Mouse (Mus musculus) kidney, postnatal 10 days (tissue): ENCODE measurements at regions not wholly inside any gene's neighbourhood (a gene's known extent, or its start where the extent isn't known, plus 50 kb on each side); places are given as distances from the start of the nearest gene placed in this dataset.

Experiments used
- DNase-seq: peaks from one replicate; pipeline ENCODE4 v3.0.0; 2021; ENCODE audit warnings: mixed read lengths

DNA sequence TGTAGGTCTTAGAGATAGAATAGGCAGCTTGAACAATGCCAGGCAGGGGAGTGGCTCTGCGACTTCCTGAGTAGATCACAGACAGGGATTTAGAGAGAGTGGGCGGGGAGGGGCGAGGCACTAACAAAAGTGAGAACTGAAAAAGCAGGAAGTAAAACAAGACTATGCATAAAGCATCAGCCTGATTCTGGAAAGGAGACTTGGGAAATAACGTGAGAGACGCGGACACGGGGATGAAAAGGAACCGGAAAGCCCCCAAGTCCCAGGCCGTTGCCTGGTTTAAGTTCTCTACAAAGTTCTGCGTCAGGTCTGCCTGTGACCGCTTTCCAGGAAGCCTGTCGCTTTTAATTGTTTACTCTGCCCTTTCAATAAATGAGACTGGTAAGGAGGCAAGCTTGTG is 86.3 kb downstream of the D16Ertd472e start:
- peak; percentile 63 for DNase-seq

DNA sequence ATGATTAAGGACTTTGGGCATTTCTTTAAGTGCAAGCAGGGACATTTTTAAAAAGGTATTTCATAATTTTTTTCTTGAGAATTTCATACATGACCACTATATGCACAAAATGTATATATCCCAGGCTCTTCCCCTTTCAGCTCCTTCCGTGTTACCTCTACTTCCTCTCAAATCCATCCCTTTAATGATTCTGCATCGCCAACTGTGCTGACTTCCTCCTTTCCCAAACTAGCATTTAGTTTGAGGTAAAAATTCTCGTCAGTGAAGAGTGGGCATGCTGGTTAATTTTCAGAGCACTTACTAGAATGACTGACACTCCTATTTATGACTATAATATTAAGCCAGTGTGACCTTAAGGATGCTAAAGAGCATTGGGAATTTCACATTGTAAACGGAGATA is 86.9 kb downstream of the D16Ertd472e start:
- no peak for DNase-seq

DNA sequence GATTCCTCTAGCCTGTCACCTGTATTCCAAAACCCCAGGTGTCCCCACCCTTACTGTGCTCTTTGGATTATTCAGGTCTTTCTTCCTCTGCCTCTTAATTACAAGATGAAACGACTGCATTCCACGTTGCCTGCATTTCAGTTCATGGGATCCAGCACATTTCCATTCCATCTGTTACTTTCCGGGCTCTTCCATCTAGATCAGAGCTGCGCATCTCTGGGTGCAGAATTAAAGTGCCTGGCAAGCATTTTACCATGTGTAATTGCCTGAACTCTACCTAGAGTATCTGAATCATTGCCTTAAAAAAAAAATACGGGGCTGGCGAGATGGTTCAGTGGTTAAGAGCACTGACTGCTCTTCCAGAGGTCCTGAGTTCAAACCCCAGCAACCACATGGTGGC is 90.0 kb downstream of the D16Ertd472e start:
- DNase-seq = no peak

DNA sequence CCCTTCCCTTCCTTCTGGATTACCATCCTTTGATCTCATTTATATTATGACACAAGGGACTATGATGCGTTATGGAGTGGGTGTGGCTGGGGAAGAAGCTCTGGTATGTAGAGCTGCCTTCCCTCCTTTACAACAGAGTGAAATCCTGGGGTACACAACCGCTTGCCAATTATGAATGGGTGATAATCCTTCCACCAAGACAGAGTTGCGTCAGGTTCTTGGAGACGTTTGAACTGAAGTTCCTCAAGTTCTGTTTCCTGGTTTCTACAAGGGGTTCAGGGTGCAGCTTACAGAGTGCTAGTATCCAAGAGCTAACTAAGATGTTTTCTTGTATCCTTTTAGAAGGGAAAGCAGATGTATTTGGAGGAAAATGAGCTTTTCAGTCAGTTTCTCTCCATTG is 92.2 kb downstream of the D16Ertd472e start:
- DNase-seq = no peak

DNA sequence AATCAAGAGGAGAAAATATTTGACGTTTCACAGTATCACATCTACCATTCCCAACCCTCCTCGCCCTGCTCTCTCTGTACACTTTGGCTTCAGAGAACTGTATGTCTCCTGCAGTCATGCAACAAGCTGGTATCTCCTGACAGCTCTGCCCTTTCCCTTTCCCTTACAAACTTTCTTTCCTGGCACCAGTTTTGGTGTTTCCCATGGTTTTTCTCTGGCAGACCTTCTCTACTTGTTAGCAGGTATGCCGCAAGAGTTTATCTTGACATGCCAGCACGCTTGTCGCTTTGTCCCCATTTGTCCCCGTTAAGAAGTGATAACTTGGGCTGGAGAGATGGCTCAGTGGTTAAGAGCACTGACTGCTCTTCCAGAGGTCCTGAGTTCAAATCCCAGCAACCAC is 94.9 kb downstream of the D16Ertd472e start:
- DNase-seq = no peak

- DNase-seq = no peak
Observed at GRCm38 (mm10) chr16:78481065-78481464, 95.4 kb downstream of the D16Ertd472e start.

DNA sequence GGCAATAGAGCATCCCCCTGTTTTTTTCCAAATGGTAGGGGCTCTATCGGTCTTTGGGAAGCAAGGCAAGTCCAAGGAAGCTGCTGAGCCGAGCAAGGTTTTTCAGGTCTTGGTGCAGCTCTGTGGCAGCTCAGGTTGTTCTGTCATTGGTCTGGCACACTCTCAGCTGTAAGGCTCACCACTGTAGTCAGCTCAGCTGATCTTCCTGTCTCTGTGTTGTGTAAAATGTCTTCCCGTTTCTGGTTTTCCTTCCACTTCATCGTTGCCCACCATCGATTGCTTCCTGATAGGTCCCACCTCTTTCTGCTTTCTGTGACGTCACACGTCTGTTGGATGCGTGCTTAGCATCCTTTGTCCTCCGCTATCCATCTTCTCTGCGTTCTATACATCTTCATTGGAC is 96.2 kb downstream of the D16Ertd472e start:
- no peak for DNase-seq

- no peak for DNase-seq
Observed at GRCm38 (mm10) chr16:78473456-78473855, 96.5 kb upstream of the Btg3 start.

GRCm38 (mm10) chr16:78459996-78460395 is 83.0 kb upstream of the Btg3 start:
- no peak for DNase-seq

DNA sequence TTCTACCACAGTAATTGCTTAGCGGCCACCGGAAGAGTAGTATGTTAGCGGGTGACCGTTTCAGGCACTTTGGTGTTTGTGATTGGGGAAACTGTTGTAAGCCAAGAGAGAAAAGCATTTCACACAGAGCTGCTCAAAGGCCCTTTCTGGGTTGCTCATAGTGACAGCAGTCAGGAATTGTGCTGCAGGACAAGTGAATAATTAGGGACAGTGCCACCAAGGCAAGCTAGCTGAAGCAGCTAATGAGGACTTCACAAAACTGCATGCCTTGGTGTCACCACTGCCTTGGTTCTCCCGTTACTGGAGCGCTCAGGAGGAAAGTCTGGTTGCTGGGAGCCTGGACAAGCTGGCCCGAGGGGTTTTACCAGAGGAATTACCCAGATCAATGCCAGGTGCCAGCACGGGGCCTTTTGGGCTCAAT is 80.7 kb upstream of the Btg3 start:
- no peak for DNase-seq

- peak; percentile 20 for DNase-seq
Observed at GRCm38 (mm10) chr16:78456345-78456744, 79.4 kb upstream of the Btg3 start.

DNA sequence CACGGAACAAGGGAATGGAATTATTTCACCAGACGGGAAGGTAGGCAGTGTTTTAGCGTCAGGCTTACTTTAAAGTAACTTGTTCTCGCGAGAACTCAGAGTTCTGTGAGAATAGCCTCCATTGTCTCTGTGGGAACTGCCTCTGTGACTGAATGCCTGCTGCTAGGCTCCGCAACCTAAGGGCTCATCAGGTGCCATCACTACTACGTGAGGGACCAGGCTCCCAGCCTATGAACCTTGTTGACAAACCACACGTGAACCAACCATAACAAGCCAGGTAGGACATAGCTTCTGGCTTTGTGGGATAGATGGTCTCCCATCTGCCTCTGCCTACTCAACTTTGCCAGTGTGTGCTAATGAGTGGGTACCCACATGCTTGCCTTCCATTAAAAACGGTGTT is 77.5 kb upstream of the Btg3 start:
- no peak for DNase-seq

DNA sequence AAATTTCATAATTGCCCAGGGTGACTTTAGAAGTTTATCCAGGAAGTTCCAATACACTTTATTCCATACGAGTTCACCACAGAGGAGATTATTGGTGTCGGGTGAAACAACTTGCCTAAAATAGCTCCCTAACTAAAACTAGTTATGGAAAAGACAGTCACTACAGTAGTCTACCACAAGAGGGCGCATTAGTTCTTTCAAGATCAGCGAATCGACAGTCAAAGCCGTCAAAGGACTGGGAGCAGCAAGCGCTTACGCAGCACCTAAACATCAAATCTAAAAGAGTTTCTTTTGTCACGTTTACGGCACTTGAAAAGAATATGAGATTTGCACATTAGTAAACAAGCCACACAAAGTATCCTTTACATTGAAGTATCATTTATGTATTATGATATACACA is 75.3 kb upstream of the Btg3 start:
- DNase-seq = peak; percentile 55

DNA sequence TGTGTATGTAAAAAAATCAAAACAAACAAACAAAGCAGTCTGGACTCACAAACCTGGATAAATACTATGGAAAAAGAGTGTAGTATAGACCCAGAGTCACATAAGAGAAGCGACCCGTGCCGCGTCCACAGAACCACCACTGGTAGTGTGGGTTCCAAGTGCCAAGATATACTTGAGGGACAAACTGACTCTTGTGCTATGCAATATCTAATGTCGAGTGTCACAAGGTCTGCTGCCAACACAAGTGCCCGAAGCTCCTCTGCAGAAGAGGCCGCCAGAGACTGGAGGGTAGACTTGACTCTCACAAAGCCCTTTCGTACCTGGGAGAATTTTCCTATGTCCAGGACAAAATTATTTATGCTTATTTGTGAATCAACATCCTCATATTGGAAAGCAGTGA is 74.8 kb upstream of the Btg3 start:
- no peak for DNase-seq

GRCm38 (mm10) chr16:78451251-78451650 is 74.3 kb upstream of the Btg3 start:
- DNase-seq = peak; percentile 41

- no peak for DNase-seq
Observed at GRCm38 (mm10) chr16:78449231-78449630, 72.2 kb upstream of the Btg3 start.

DNA sequence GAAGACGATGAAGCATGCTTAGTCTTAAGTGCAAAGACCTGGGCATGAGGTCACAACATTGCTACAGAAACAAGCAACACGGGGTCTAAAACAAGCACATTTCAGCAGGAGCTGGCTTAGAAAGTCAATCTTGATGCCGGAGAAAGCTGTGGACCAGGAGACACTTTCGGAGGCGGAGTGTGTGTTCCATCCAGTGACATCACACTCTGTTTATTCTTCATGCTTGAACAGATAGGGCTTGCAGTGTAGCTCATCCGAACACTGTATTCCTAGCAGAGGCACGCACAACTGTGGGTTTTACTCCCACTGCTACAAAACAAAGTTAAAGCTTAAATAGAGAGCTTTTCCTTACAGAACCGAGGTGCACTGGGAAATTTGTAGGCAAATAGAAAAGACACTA is 66.3 kb upstream of the Btg3 start:
- DNase-seq = no peak

- DNase-seq = no peak
Observed at GRCm38 (mm10) chr16:78442830-78443229, 65.8 kb upstream of the Btg3 start.

- no peak for DNase-seq
Observed at GRCm38 (mm10) chr16:78441961-78442360, 65.0 kb upstream of the Btg3 start.

DNA sequence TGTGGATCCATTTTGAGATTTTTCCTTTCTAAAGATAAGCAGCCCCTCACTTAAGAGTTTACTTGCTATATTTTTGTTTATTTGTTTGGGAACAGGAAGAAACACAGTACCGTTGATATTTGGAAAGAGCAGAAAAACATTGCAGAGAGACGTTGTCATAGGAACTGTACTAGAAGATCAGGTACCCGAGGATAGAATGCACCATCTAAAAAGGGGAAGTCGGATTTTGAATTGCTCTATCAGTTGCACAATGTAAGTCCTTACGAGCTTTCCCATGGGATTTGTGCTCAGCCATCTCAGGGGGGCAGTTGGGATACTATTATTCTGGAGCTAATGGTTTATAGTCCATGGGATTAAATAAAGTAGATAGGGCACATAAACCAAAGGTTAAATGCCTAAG is 58.7 kb upstream of the Btg3 start:
- no peak for DNase-seq

- peak; percentile 10 for DNase-seq
Observed at GRCm38 (mm10) chr16:78427470-78428041, 50.6 kb upstream of the Btg3 start.
